Mouse (Mus musculus): ENCODE measurements around the gene Slc22a13.

DNA sequence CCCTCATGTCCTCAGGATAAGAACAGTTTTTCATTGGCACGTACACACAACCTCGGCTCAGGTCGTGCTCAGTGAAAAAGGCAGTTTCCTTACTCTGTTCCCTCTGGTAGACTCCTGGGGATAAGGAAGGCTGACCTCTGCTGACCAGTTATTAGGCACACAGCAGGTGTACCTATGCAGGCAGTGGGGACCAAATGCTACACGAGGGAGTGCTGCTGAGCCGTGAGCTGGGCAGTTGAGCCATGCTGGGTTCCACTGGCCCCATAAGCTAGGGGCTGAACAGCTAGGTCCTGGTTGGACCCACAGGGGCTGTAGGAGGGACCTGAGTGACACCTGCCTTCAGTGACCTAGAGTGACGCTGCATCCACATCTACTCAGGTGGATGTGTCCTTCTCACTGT is 63.3 kb downstream of the Slc22a13 start:
- TF ChIP-seq CTCF (IDR thresholded peaks at IDR 0.05; ENCODE audit: insufficient read depth, low read length) (no peak), POLR2A (IDR thresholded peaks at IDR 0.05; ENCODE audit: borderline replicate concordance, extremely low read depth, low read depth, low read length) (no peak)
